Mouse (Mus musculus): ENCODE measurements at regions not wholly inside any gene's neighbourhood (a gene's known extent, or its start where the extent isn't known, plus 50 kb on each side); places are given as distances from the start of the nearest gene placed in this dataset.

GRCm38 (mm10) chr2:48172626-48173025 lies 641.3 kb upstream of the Acvr2a start:
- H3K4me3 ChIP-seq (ENCODE audit: control insufficient read depth in 1 of 2, insufficient read depth in 1 of 2, low read depth in 2 of 2, low read length in 2 of 2), result no peak overlapping the region
- no peaks in the 10 kb centered on the region for H3K9me3 ChIP-seq (replicated peaks; ENCODE audit: insufficient read depth, low read length)
- H3K27ac ChIP-seq (ENCODE audit: control insufficient read depth, low read depth, low read length), result no peak overlapping the region
- H3K79me2 ChIP-seq (ENCODE audit: control insufficient read depth, insufficient read depth, low read length, poor library complexity), result no peaks in the 10 kb centered on the region
- no peak for DNase-seq (ENCODE audit: low read depth, low spot score)
- H3K4me1 ChIP-seq (ENCODE audit: control insufficient read depth in 1 of 2, insufficient read depth in 2 of 2, low read length in 2 of 2), result no peaks in the 10 kb centered on the region
- H3K36me3 ChIP-seq (ENCODE audit: control insufficient read depth in 1 of 2, insufficient read depth in 2 of 2, low read length in 2 of 2), result no peaks in the 10 kb centered on the region
- TF ChIP-seq MAFK (IDR thresholded peaks at IDR 0.05; ENCODE audit: borderline replicate concordance, low read depth, low read length) (no peak), POLR2AphosphoS5 (IDR thresholded peaks at IDR 0.05; ENCODE audit: borderline replicate concordance, low read depth, low read length) (no peak), MYB (IDR thresholded peaks at IDR 0.05; ENCODE audit: low read depth, low read length) (no peak), ZKSCAN1 (IDR thresholded peaks at IDR 0.05; ENCODE audit: low read depth, low read length) (no peak), TBP (IDR thresholded peaks at IDR 0.05; ENCODE audit: low read depth, low read length) (no peak), USF1 (IDR thresholded peaks at IDR 0.05; ENCODE audit: low read depth, low read length) (no peak), MXI1 (IDR thresholded peaks at IDR 0.05; ENCODE audit: low read depth, low read length) (no peak), NRF1 (IDR thresholded peaks at IDR 0.05; ENCODE audit: insufficient read depth, low read depth, low read length, poor library complexity, severe bottlenecking) (no peak), NELFE (IDR thresholded peaks at IDR 0.05; ENCODE audit: low read depth, low read length) (no peak), ETS1 (IDR thresholded peaks at IDR 0.05; ENCODE audit: low read depth, low read length) (no peak), JUND (IDR thresholded peaks at IDR 0.05; ENCODE audit: low read depth, low read length) (no peak), GABPA (IDR thresholded peaks at IDR 0.05; ENCODE audit: low read depth, low read length) (no peak), RCOR1 (IDR thresholded peaks at IDR 0.05; ENCODE audit: low read depth, low read length) (no peak), MAZ (IDR thresholded peaks at IDR 0.05; ENCODE audit: low read depth, low read length) (no peak), CHD1 (IDR thresholded peaks at IDR 0.05; ENCODE audit: low read depth, low read length) (no peak)
- no peaks in the 10 kb centered on the region for H3K27me3 ChIP-seq (ENCODE audit: control insufficient read depth in 1 of 2, insufficient read depth in 2 of 2, low read length in 2 of 2)
- H3K9ac ChIP-seq (ENCODE audit: control insufficient read depth, low read depth, low read length, poor library complexity, severe bottlenecking), result no peak overlapping the region

DNA sequence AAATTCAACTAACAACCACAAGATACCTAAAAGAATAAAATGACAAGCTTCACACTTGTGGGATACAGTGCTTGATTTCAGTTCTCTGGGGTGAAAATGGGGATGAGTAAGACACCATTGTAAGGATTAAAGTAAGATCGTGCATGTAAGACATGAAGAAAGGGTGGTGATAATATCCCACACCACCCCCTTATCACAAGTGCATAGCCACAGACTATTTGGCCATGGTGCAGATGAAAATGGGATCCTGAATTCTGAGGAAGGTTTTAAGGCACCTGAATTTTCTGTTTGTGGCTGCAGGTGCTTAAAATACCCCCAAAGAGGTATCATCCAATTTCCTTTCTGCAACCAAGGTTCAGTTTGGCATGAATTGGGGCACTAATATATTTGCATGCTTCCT lies 627.7 kb upstream of the Acvr2a start:
- Histone ChIP-seq H3K27ac (ENCODE audit: control insufficient read depth, low read depth, low read length) (no peak overlapping the region), H3K27me3 (ENCODE audit: control insufficient read depth in 1 of 2, insufficient read depth in 2 of 2, low read length in 2 of 2) (no peaks in the 10 kb centered on the region), H3K9me3 (replicated peaks; ENCODE audit: insufficient read depth, low read length) (no peaks in the 10 kb centered on the region), H3K79me2 (ENCODE audit: control insufficient read depth, insufficient read depth, low read length, poor library complexity) (no peaks in the 10 kb centered on the region), H3K36me3 (ENCODE audit: control insufficient read depth in 1 of 2, insufficient read depth in 2 of 2, low read length in 2 of 2) (no peaks in the 10 kb centered on the region), H3K4me3 (ENCODE audit: control insufficient read depth in 1 of 2, insufficient read depth in 1 of 2, low read depth in 2 of 2, low read length in 2 of 2) (no peak overlapping the region), H3K9ac (ENCODE audit: control insufficient read depth, low read depth, low read length, poor library complexity, severe bottlenecking) (no peak overlapping the region), H3K4me1 (ENCODE audit: control insufficient read depth in 1 of 2, insufficient read depth in 2 of 2, low read length in 2 of 2) (no peaks in the 10 kb centered on the region)
- no peak for TF ChIP-seq CHD2 (IDR thresholded peaks at IDR 0.05; ENCODE audit: low read length)
- TF ChIP-seq CTCF (IDR thresholded peaks at IDR 0.05 in 2 of 3, conservative IDR thresholded peaks at IDR 0.05 in 1 of 3; ENCODE audit: control insufficient read depth in 1 of 3, insufficient read depth in 1 of 3, low read depth in 2 of 3, low read length in 3 of 3, poor library complexity in 1 of 3, severe bottlenecking in 1 of 3), result no peak
- no peak for TF ChIP-seq TAL1 (IDR thresholded peaks at IDR 0.05; ENCODE audit: low read length)
- no peak for TF ChIP-seq NELFE (IDR thresholded peaks at IDR 0.05; ENCODE audit: low read depth, low read length)
- no peak for TF ChIP-seq ELF1 (IDR thresholded peaks at IDR 0.05; ENCODE audit: low read depth, low read length)
- TF ChIP-seq MYC (IDR thresholded peaks at IDR 0.05; ENCODE audit: low read depth, low read length), result no peak
- no peak for TF ChIP-seq USF1 (IDR thresholded peaks at IDR 0.05; ENCODE audit: low read depth, low read length)
- TF ChIP-seq UBTF (IDR thresholded peaks at IDR 0.05; ENCODE audit: borderline replicate concordance, insufficient read depth, low read depth, low read length), result no peak
- no peak for TF ChIP-seq RCOR1 (IDR thresholded peaks at IDR 0.05; ENCODE audit: low read depth, low read length)
- TF ChIP-seq E2F4 (IDR thresholded peaks at IDR 0.05; ENCODE audit: borderline replicate concordance, low read depth, low read length), result no peak
- TF ChIP-seq NRF1 (IDR thresholded peaks at IDR 0.05; ENCODE audit: insufficient read depth, low read depth, low read length, poor library complexity, severe bottlenecking), result no peak
- TF ChIP-seq JUND (IDR thresholded peaks at IDR 0.05; ENCODE audit: low read depth, low read length), result no peak
- TF ChIP-seq USF2 (IDR thresholded peaks at IDR 0.05; ENCODE audit: borderline replicate concordance in 1 of 2, insufficient read depth in 1 of 2, low read depth in 1 of 2, low read length in 2 of 2), result no peak
- TF ChIP-seq TCF12 (IDR thresholded peaks at IDR 0.05; ENCODE audit: low read depth, low read length), result no peak
- no peak for TF ChIP-seq GABPA (IDR thresholded peaks at IDR 0.05; ENCODE audit: low read depth, low read length)
- no peak for TF ChIP-seq SMC3 (IDR thresholded peaks at IDR 0.05; ENCODE audit: low read depth, low read length)
- TF ChIP-seq ZMIZ1 (IDR thresholded peaks at IDR 0.05; ENCODE audit: low read depth, low read length), result no peak
- no peak for TF ChIP-seq KAT2A (conservative IDR thresholded peaks at IDR 0.05; ENCODE audit: low read depth, low read length)
- no peak for TF ChIP-seq MXI1 (IDR thresholded peaks at IDR 0.05; ENCODE audit: low read depth, low read length)
- TF ChIP-seq RAD21 (IDR thresholded peaks at IDR 0.05; ENCODE audit: low read depth, low read length), result no peak
- no peak for DNase-seq (ENCODE audit: low read depth, low spot score)

All from MEL (cell line).